Mouse (Mus musculus) olfactory bulb, adult 2 months (tissue): ENCODE results near the gene Plekhg1.

Source experiments
- CTCF ChIP-seq: fragments of 200-500 bp; IDR thresholded peaks from 2 replicates; pipeline ENCODE4 v1.5.1; 2012; ENCODE audit warnings: low read depth, mild to moderate bottlenecking, low read length, moderate library complexity; ENCODE audit not compliant: insufficient read depth
- POLR2A ChIP-seq: fragments of 200-500 bp; IDR thresholded peaks from 2 replicates; pipeline ENCODE4 v1.6.1; 2012; ENCODE audit warnings: mild to moderate bottlenecking, low read depth, low read length, moderate library complexity; ENCODE audit not compliant: insufficient read depth

- TF ChIP-seq POLR2A (no peak), CTCF (no peak)
These were observed 202.1 kb downstream of the Plekhg1 start for GRCm38 (mm10) chr10:3942289-3942688.
